Mouse (Mus musculus) ES-Bruce4 (cell line): ENCODE measurements at regions not wholly inside any gene's neighbourhood (a gene's known extent, or its start where the extent isn't known, plus 50 kb on each side); places are given as distances from the start of the nearest gene placed in this dataset.

ENCODE experiments used
- CTCF ChIP-seq: IDR thresholded peaks from one replicate; pipeline ENCODE4 v1.8.1; 2011; ENCODE audit warnings: low read depth, low read length
- EP300 ChIP-seq: IDR thresholded peaks from 2 replicates; pipeline ENCODE4 v1.6.1; 2011; ENCODE audit warnings: low read depth, low read length; ENCODE audit not compliant: insufficient read depth

DNA sequence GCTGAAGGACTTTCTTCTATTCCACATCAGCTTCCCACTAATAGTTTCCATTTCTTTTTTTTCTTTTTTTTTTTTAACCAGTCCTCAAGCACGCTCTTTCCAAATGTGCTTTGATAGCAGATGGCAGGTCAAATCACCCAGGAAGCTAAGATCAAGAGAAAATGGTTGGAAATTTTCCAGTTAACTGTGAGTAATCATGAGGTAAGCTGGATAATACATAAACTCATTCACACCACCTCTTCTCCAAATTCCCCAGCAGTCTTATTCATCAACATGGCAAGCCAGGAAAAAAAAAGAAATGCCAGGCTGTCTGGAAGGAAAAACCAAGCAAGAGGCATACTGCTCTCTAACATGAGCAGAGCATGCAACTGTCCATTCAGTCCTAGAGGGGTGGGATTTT, 79.8 kb upstream of the Mtap start:
- TF ChIP-seq EP300 (no peak), CTCF (no peak)
